Mouse (Mus musculus) left cerebral cortex, adult 2 months (tissue): Measurements from ENCODE around the gene Pcdh9. TPM values are rescaled to one million over a fixed set of nuclear protein-coding genes. Genes with fewer than 3 reads are reported as not detected.
A peak's percentile ranks its signal among the peaks of the same experiment; 100 is the strongest.

Source experiments
- DNase-seq, 2 experiments: peaks; one replicate each; pipeline ENCODE4 v3.0.0; 2021 to 2022; ENCODE audit warnings: low spot score in 2 of 2, mixed read lengths in 1 of 2; ENCODE audit errors: extremely low spot score in 1 of 2
- H3K27ac ChIP-seq: fragments of 200-600 bp; 2 replicates; pipeline ENCODE4 v1.8.1; 2022
- H3K4me3 ChIP-seq: fragments of 200-600 bp; 2 replicates; pipeline ENCODE4 v1.8.1; 2022
- CTCF ChIP-seq: fragments of 200-600 bp; IDR thresholded peaks from 2 replicates; pipeline ENCODE4 v1.8.1; 2022; ENCODE audit warnings: antibody characterized with exemption, mild to moderate bottlenecking, moderate library complexity
- intact Hi-C: fragments of 180-260 bp; cut with DNase I; formaldehyde crosslinking; loops from one replicate; pipeline ENCODE4 v1.15.1; 2025
- total RNA-seq, 2 experiments: library from RNA; stranded (reverse); gene quantifications; 2 replicates each; pipeline ENCODE4 v1.2.3; 2021

The Pcdh9 gene
- total RNA-seq, 2 experiments from 2014 or later, result 187 to 191 TPM

- Histone ChIP-seq H3K4me3 (no peak overlapping the region), H3K27ac (no peak overlapping the region)
- DNase-seq, result no peak
- intact Hi-C loops, result no loop called here
- no peak for TF ChIP-seq CTCF
These were observed 850.9 kb downstream of the Pcdh9 start for GRCm38 (mm10) chr14:93039326-93040221.

- no peak overlapping the region for H3K27ac ChIP-seq
These were observed 881.1 kb downstream of the Pcdh9 start for GRCm38 (mm10) chr14:93009147-93010064.

More at GRCm38 (mm10) chr14:93009147-93010064, 881.1 kb downstream of the Pcdh9 start:
- intact Hi-C loops, result no loop called here
- TF ChIP-seq CTCF, result no peak
- peak in 1 of 2 experiments; percentile 27 for DNase-seq
- H3K4me3 ChIP-seq, result no peak overlapping the region
